Mouse (Mus musculus): ENCODE data around the gene Setd3.
"Not testable (repeated sequence)": the region's sequence is repeated elsewhere in the genome, so short reads cannot be mapped to it uniquely, and the experiment has no call there.

Setd3 gene

DNA sequence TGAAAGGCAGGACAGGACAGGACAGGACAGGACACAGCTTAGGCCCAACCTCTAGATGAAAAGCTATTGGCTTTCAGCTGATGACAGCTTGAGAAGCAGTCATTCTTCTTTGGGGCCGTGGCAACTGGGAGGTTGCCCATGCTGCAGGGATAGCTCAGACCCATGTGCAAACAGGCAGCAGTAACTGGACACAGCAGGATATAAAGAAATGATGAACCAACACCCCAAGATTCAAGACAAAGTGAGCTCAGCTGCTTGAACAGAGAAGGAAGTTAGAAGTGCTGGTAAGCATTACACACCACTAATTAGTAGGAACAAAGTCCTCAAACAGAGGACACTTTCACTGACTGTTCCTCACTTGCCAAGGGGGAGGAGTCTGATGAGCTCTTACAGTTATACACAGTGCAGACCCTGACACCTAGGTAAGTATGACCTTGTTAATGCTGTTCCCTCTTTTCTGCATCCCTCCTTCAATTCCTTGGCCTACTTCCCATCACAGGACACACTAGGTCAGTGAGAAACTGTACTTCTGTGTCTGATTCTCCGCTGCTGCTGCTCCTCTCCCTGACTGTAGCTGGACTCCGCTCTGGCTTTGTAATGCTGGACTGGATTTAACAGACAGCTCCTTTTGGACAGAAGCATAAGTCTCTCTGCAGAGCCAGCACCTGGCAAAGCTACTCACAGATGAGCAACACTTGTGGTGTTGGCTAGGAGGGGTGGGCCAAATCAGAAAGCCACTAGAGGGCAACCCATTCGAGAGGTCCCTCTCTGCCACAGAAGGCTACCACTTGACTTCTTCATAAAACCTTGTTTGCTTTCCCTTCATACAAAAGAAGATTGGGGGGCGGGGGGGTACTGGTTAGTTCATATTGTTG lies 35.3 kb downstream of the Setd3 start:
- DNase-seq (ENCODE audit: low spot score) = no peak

DNA sequence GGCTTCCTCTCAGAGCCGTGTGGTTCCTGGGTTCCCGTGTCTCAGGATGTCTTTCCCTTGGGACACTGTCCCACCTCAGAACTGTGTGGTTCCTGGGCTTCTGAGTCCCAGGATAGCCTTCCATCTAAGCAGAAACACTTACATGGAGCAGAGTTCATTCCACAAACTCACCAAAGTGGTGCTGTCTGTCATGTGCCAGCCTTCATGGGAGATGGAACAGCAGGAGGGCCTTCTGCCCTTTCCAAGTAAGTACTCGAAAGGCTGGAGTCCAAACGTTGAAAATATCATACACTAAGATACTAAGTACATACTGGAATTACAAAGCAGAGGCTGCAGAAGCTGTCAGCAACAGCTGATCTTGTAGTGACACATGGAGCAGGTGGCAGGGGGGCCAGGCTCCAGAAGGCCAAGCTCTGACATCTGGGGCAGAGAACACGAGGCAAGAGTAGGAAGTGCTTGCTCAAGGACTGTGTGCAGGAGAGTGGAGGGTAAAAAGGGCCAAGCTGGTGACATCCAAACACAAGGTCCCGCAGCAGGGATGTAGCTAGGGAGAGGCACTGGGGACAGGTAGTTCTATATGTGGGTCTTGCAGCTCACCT lies 43.4 kb downstream of the Setd3 start:
- no peak for DNase-seq (ENCODE audit: low spot score)

DNA sequence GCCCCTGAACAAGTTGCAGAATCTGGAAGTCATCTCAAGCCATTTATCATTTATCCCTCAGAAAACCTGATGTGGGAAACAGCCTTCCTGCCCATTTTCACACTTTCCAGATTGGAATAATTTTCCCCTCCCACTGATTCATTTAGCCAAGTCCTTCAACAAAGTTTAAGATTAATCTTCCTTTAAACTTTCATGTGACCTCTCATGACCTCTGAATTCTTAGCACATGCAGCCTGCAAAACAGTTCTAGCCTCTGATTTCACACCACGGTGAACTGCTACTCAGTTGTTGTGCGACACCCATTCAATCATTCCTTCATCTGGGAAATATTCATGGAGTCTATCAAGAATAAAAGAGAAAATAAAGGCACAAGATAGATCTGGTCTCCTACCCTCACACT lies 45.9 kb downstream of the Setd3 start:
- no peak for DNase-seq (ENCODE audit: low spot score)

DNA sequence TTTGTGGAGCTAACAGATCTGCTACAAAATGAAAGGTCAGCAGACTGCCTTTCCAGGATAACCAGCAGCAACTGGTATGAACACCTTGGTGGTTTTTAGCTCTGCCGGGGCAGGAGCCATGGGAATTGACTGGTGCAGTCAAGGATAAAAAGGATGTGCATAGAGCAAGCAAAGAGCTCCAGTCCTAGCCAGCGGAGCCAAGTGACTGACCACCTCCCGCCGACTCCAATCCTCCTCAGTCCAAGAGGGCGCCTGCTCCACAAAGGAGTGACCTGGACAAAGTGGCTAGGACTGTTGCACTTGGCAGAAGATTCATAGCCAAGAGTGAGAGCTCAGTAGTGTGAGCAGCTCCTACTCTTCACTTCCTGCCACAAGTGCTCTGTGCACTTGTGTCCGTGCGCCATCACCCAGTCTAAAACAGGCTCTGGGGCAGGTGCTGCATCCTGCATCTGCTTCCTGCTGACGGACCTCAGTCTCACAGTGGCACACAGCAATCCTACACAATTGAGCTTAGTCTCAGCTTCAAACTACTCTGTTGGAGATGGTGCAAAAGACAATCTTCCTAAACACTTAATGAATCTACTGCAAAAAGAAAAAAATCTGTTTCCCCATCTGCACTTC lies 46.6 kb downstream of the Setd3 start:
- no peak for DNase-seq (ENCODE audit: low spot score)

DNA sequence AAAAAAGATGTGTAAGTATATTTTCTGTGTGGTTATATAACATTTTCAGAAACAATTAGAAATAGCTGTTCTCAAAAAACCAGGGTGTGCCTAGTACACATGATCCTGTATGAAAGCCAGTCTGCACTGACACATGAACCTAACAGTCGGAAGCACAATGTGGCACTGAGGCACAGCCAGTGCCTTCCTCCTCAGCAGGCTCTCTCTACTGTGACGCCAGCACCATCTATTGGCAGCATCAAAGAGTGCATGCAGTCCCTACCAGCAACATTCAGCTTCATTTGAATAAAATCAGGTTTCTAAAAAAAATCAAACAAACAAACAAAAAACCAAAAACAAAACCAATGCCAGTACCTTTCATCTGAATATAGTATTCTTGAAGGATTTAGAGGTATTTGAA lies 57.8 kb downstream of the Setd3 start:
- peak; percentile 69 for DNase-seq (ENCODE audit: low spot score)

DNA sequence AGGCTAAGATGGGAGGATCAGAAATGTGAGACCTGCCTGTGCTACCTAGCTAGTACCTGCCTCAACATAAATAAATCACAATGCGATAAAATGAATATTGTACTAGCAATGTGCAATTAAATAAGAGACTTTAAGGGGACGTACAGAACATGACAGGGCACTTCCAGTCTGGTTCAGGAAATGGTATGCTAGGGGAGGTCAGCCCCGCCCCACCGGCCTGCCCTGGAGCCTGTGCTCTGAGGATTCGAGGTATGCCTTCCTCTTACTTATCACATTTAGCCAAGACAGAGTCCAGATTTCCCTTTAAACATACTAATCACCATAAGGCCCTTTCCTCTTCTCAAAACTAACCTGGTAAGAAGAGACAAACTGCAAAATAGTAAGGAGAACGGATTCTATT lies 58.7 kb downstream of the Setd3 start:
- DNase-seq (ENCODE audit: low spot score) = no peak

DNA sequence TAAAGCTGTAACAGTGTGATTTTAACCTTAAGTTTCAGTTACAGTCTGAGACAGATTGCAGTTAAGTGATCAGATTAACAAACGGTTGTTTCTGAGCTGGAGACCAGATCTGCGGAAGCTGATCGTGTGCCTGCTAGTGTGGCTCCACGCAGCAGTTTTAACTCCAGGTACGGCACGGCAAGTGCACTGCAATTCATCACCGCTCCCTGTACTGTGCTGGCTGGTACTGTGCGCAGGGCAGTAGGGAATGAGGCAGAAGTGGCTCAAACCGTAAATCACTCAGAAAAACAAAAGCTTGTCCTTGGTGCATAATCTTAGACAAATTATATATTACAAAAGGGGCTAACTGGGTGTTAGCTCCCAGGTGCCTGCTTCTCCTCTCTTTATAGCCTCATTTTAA lies 59.2 kb downstream of the Setd3 start:
- DNase-seq (ENCODE audit: low spot score) = no peak

DNA sequence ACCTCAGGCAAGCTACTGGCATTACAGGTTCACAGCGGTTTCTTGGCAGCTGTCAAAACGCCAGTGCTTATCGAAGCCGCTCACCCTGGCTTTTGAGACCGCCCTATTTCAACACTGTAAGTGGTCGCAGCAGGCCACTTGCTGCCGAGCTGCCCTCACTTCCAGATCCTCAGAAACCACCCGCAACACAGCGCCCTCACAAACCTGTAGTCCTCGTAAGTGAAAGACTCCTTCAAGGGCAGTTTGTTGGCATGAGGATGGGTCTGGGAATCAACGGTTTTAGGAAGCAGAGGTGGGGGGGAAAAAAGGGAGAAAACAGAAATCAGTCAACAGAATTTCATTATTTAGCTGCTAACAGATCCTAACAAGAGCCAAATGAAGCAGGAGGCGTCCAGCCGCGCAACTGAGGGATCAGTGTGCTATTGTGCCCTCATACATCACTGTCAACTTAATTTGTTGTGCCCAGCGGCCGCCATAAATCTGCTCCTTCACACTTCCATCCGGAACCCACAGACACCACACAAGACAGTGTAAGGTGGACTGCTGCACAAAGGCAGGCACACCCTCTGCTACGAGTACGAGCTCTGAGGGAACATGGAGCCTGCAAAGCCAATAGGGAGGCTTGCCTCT lies 60.1 kb downstream of the Setd3 start:
- DNase-seq (ENCODE audit: low spot score) = peak; percentile 21

DNA sequence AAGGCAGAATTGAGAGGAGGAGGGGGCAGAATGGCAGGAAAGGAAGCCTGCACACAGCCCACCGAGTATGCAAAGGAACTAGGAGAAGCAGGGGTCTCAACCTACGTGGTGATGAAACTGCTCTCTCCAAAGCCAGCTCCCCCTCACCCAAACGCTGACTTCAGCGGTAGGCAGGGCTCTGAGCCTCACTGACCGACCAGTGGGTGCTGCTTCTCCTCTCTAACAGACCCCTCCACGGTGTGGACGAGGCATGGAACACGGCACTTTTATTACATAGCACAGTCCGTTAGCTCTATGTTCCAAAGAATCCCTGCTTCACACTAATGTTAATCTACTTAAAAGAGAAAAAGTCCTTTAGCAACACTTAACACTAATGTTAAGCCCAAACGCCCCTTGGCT lies 60.6 kb downstream of the Setd3 start:
- DNase-seq (ENCODE audit: low spot score) = no peak

DNA sequence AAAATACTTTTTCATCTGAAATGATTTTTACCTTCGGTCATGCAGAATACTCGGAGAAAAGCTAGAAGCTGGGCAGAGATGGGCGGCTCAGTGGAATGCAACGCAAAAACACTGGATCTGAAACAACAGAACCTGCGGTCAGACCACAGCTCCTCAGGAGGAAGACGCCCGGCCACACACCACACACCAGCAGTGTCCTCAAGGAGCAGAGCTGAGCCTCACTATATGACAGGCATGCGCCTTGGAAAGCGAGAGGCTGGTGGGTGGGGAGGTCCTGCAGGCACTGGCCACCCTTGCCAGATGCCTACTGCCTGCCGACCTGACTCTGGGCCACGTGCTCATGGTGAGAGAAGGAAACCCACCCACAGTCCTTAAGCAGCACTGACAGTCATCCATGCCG lies 67.9 kb downstream of the Setd3 start:
- no peak for DNase-seq (ENCODE audit: low spot score)

DNA sequence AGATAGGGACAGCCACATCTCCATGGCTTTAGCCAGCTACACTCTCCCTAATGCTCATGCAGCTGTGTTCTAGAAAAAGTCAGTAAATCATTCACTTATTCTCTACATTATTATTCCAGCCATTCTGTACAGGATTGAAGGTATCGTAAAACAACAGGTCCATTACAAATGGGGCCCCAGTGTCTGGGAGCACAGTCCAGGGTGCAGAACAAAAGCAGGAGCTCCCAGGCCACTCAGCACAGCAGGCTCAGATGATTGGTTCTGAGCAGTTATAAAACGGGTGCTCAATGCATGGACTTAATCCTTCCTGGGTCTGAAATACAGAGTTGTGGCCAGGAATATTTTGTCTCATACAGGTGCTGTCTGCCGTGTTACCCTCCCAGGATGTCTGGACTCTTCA lies 68.4 kb downstream of the Setd3 start:
- no peak for DNase-seq (ENCODE audit: low spot score)

DNA sequence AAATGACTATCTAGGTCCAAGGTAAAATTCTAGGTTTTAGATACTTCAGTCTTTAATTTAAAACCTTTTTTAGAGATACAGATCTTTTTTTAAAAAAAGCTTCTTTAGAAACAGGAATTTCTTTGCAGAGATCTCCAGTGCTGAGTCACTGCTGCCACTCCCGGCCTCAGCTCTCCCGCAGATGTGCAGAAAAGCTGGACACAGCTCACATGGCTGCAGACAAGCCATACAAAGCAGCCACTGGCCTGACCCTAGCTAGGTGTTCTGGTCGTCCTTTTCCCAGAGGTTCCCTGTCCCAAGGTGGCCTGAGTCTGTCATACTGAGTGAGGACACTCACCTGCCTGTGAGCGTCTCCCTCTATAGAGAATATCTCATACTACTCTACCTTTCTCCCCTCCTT lies 69.4 kb downstream of the Setd3 start:
- DNase-seq (ENCODE audit: low spot score) = no peak

DNA sequence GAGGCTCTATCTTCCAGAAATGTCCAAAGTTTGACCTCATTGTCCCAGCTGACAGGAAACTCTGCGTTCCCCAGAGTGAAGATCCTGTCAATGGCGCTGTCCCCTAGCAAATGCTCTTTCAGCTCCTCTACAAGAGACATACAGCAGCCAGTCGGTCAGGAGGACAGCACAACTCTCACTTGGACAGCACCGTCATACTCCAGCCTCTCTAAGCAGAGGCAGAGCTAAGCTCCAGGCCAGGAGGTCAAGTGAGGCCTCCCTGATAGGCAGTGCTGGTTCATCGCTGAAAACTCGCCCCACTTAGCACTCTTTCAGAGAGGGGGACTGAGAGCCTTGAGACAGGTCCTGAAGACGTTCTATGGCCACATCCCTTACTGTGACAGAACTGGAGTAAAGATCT lies 70.5 kb downstream of the Setd3 start:
- not testable (repeated sequence) for DNase-seq (ENCODE audit: low spot score)

DNA sequence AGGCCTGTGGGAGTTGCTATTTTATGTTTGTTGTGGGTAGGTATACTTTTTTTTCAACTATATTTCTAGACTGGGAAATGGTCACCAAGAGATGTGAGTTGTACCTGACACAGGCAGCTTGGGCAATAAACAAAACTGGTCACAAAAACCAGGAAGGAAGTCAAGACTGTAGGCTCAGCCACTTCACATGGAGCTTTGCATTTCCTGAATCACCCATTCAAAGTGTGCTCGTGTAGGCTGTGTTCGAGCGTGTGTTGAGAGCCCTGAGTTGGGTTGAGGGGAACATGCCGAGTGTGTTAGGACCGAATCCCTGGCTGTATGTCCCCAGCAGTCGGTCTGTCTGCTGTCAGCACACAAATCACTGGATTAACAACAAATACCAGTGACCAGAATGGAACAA lies 75.8 kb downstream of the Setd3 start:
- no peak for DNase-seq (ENCODE audit: low spot score)

DNA sequence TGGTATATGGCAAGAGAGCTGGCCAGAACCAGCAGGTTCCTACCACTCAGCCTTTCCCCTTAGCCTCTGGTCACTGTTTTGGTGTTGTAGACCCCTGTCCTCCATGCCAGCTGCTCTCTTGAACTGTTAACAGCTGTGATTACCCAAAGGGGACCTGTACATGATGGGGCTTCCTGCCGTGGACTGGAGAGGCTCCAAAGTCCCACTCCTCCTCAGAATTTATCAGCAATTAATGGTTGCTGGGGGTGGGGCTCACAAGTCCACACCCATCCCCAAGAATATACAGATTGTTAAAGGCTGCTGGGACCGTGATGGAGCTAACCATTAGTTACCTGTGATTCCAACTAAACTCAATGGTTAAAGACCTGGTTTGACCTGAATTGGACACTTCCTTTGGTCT lies 77.0 kb downstream of the Setd3 start:
- DNase-seq (ENCODE audit: low spot score) = no peak

DNA sequence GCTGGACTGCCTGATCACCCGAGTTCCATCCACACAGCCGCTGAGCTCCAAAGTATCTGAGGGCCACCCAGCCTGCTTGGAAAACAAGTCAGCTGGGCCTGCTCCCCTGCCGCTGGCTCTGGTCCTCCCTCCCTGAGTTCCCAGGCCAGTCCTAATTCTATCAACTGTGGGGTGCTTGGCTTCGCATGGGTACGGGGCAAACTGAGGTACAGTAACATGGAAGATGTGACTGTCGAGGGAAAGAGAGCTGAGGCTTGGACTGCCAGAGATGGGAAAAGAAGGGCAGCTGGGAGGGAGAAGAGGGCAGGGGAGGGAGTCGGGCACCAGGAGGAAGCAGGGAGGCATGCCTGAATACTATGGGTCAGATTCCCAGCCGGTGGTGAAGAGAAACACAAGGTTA lies 78.9 kb downstream of the Setd3 start:
- no peak for DNase-seq (ENCODE audit: low spot score)

DNA sequence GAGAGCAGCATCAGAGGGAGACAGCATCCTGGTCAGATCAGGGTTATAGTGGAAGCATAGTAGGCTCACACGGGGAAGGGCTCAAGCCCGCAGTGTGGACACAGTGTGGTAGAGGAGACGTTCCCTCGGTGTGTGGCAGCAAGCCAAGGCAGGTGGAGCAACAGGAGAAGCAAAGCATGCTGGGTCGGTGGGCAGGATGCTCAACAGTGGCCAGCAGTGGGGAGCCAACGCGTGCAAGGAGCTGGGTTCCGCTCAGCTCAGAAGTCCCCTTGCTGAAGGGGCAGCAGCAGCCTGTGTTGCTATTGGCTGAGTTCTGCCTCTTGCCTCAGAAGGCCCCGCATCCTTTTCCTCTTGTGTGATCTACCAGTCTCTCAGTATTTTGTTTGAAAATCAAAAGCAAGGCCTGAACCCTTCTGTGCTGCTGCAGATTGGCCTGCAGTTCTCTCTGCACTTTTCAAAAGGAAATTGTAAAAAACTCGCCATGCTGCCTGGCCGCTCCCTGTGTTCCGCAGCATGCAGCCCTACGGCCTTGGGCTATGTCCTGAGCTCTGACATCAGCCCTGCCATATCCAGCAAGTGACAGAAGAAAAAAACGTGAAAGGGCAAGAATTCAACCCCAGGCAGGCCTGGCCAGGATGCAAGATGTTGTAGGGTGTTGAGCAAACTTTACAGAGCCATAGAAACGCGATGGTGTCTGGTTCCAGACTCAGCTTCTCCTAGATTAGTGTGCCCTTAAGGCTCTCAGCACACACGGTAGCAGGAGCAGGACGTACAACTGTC lies 80.7 kb downstream of the Setd3 start:
- DNase-seq (ENCODE audit: low spot score) = no peak

DNA sequence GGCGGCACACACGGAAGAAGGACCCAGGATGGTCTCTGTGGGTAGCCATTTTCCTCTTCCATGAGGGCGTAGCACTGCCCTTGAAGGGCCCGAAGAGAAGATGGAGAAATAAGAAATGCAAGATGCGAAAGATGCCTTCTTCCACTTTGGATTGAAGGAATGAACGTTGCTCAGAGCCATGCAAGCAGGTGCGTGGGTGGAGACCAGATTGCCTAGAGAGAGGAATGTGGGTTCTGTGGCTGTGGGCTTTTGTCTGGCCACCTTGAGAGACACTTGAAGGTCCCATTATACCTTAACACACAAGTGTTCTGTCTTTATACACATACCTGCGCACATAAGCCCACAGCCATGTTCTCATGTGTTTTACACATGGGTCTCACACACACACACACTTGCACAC lies 81.5 kb downstream of the Setd3 start:
- no peak for DNase-seq (ENCODE audit: low spot score)

DNA sequence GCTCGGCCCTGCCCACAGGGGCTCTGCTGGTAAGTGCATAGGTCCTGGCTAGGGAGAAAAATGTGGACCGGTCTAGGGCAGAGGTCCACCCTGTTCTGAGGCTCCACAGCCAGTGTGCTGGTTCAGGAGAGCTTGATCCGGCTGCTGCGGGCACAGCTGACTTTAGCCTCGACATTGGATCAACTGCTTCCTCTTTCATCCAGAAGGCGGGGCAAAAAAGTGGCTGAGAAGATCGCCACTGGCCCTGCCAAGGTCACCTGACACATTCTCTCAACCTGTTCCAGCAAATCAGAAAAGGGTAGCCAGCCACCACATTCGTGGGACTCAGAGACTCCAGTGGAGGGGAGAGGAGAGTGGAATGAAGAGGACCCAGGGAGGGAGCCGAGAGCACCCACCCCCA lies 90.9 kb downstream of the Setd3 start:
- no peak for DNase-seq (ENCODE audit: low spot score)

DNA sequence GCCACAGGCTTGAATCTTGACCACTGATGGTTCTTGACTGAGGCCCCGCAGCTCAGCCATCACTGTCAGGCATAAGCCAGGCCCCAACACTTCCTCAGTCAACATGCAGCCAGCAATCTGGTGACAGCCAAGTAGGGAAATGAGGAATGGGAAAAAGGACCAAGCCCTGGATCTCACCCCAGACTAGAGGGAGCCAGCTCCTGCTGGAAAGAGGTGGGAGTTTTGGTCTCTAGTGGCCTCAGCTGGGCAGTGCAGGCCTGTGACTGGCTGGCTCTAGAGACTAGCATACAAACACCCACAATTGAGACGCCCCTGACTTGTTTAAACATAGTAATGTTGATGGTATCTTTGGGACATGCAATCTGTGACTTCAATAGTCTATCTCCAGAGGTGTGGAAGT lies 91.6 kb downstream of the Setd3 start:
- DNase-seq (ENCODE audit: low spot score) = no peak

DNA sequence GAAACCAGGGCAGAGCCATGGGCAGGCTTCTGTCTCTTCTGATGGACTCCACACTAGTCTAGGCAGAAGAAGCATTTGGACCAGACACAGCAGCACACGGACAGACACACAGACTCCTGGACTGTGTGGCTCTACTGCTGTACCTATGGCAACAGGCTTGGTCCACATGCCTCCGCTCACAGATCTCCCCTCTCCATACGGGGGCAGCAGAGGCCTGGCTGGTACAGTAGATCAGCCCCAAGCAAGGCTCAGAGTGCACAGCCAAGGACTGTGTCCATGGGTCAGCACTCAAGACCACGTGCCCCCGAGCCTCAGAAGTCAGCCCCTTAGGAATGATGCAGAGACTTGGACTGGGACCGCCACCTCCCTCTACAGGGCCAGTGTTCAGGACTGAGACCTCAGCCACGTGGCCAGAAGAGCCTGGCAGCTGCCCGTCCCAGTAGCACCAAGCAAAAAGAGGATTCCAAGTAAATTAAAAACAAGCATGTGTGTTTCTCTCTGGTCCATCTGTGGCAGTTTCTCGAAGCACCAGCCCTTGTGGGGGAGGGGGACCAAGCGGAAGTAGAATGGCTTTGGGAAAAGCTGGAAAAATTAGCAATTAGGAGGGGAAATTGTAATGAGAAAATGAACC lies 100.9 kb downstream of the Setd3 start:
- no peak for DNase-seq (ENCODE audit: low spot score)

DNA sequence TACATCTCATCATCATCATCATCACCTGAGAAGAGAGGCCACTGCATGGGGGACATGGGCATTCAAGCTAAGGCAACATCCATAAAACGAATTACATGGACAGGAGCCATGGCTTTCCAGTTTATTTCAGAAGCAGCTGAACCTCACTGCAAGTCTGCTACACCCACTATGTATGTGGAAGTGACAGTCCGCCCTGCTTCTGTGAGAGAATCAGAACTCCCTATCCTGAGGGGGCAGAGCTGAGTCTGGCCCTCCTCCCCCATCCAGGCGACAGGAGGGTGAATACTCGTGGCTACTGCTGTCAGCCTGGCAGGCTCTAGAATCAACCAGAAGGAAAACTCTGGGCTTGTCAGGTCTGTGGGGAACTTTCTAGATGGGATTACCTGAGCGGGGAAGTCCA lies 106.2 kb downstream of the Setd3 start:
- DNase-seq (ENCODE audit: low spot score) = no peak

All from lung, postnatal 25 days (tissue).